Mouse (Mus musculus): ENCODE results near the gene Ly86.

GRCm38 (mm10) chr13:37337269-37337668 is 7.7 kb upstream of the Ly86 start:
- no peak for TF ChIP-seq GATA1 (IDR thresholded peaks at IDR 0.05; ENCODE audit: low read length)
- no peak for TF ChIP-seq TAL1 (IDR thresholded peaks at IDR 0.05; ENCODE audit: low read length)
